Mouse (Mus musculus): ENCODE data around the gene Ywhab. TPM values are rescaled to one million over a fixed set of nuclear protein-coding genes. Genes with fewer than 3 reads are reported as not detected.

Ywhab gene
- polyA plus RNA-seq, 1 experiment from 2014 or later = 455 TPM

GRCm38 (mm10) chr2:164010944-164011343, 16.2 kb downstream of the Ywhab start:
- H3K27me3 ChIP-seq = no peaks in the 10 kb centered on the region
- H3K4me2 ChIP-seq = no peak overlapping the region
- 93% methylated on average over 3 of the region's 3 CpGs for WGBS
- H3K27ac ChIP-seq (replicated peaks) = no peak overlapping the region
- no peak overlapping the region for H3K4me3 ChIP-seq
- H3K9ac ChIP-seq = no peak overlapping the region
- no peaks in the 10 kb centered on the region for H3K9me3 ChIP-seq
- no peak for ATAC-seq (ENCODE audit: low read depth)
- H3K4me1 ChIP-seq (replicated peaks) = peaks cover 23% of the 10 kb centered on the region; the same call in 1 of the 2 replicates
- peaks cover 48% of the 10 kb centered on the region for H3K36me3 ChIP-seq

GRCm38 (mm10) chr2:164015304-164015703, 20.5 kb downstream of the Ywhab start:
- Histone ChIP-seq H3K36me3 (peaks cover 88% of the 10 kb centered on the region), H3K4me1 (replicated peaks) (no peaks in the 10 kb centered on the region), H3K4me2 (no peak overlapping the region), H3K27me3 (no peaks in the 10 kb centered on the region), H3K9me3 (no peaks in the 10 kb centered on the region), H3K27ac (replicated peaks) (no peak overlapping the region), H3K4me3 (no peak overlapping the region), H3K9ac (no peak overlapping the region)
- ATAC-seq (ENCODE audit: low read depth) = no peak
- 91% methylated on average over 16 of the region's 16 CpGs for WGBS

DNA sequence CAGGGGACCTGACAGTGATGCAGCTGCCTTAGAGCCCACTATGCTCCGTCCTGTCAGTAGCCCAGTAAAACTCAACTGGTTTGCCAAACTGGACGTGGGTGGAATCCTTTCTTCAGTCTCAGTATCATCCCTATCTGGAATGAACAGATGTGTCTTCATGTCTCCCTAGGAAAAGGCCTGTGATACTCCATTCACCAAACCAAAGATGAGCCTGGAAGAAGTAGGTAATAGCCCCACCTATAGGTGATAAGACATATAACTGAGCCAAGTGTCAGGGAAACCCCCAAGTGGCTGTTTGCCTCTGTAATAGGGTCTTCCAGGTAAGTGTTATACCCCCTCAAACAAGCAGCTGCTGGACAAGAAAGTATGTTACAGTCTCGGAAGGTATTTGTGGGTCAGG, 24.1 kb downstream of the Ywhab start:
- H3K4me1 ChIP-seq (replicated peaks) = no peaks in the 10 kb centered on the region
- peaks cover 61% of the 10 kb centered on the region for H3K36me3 ChIP-seq
- WGBS = 89% methylated on average over 3 of the region's 3 CpGs

DNA sequence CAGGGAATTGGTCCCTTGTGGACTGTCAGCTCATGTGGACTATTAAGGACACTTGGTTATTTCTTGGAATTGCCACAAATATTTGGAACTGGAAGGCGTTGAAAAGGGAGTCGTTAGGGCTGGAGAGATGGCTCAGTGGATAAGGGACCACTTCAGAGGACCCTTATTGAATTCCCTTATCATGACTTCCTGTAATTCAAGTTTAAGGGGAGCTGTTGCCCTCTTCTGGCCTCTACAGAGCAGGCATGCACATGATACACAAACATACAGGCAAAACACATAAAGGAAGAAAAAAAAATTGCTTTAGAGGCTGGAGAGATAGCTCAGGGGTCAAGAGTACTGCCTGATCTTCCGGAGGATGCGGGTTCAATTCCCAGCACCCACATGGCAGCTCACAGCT, 25.2 kb downstream of the Ywhab start:
- no peak overlapping the region for H3K4me2 ChIP-seq
- H3K4me1 ChIP-seq (replicated peaks) = no peaks in the 10 kb centered on the region
- H3K9ac ChIP-seq = no peak overlapping the region
- 89% methylated on average over 4 of the region's 4 CpGs for WGBS
- no peak for ATAC-seq (ENCODE audit: low read depth)
- no peaks in the 10 kb centered on the region for H3K27me3 ChIP-seq
- no peak overlapping the region for H3K27ac ChIP-seq (replicated peaks)
- H3K4me3 ChIP-seq = no peak overlapping the region
- peaks cover 51% of the 10 kb centered on the region for H3K36me3 ChIP-seq
- no peaks in the 10 kb centered on the region for H3K9me3 ChIP-seq

More for the DNA sequence above, 24.1 kb downstream of the Ywhab start:
- no peak overlapping the region for H3K9ac ChIP-seq
- H3K4me2 ChIP-seq = no peak overlapping the region
- H3K27ac ChIP-seq (replicated peaks) = no peak overlapping the region
- ATAC-seq (ENCODE audit: low read depth) = no peak
- H3K27me3 ChIP-seq = no peaks in the 10 kb centered on the region
- H3K4me3 ChIP-seq = no peak overlapping the region
- no peaks in the 10 kb centered on the region for H3K9me3 ChIP-seq

GRCm38 (mm10) chr2:164022104-164022503, 27.3 kb downstream of the Ywhab start:
- WGBS = 56% methylated on average over 2 of the region's 2 CpGs
- ATAC-seq (ENCODE audit: low read depth) = no peak
- H3K4me3 ChIP-seq = no peak overlapping the region

GRCm38 (mm10) chr2:164025150-164025549, 30.4 kb downstream of the Ywhab start, which contains the start of gene Pabpc1l:
Gene Pabpc1l, plus strand, starts transcription at chr2:164025450.
- WGBS = 88% methylated on average over 16 of the region's 16 CpGs
- H3K27ac ChIP-seq (replicated peaks) = no peak within 1 kb of the TSS
- no peak for ATAC-seq (ENCODE audit: low read depth)
- no peak within 1 kb of the TSS for H3K4me3 ChIP-seq
- H3K9ac ChIP-seq = no peak within 1 kb of the TSS
- H3K4me2 ChIP-seq = no peak within 1 kb of the TSS
- 0 out of 2 replicates have a peak, but pooled peaks cover 2% of the 10 kb centered on the region for H3K36me3 ChIP-seq
- no peaks in the 10 kb centered on the region for H3K27me3 ChIP-seq
- no peaks in the 10 kb centered on the region for H3K4me1 ChIP-seq (replicated peaks)
- H3K9me3 ChIP-seq = no peaks in the 10 kb centered on the region

More at GRCm38 (mm10) chr2:164022104-164022503, 27.3 kb downstream of the Ywhab start:
- no peak overlapping the region for H3K27ac ChIP-seq (replicated peaks)
- H3K4me2 ChIP-seq = no peak overlapping the region
- H3K36me3 ChIP-seq = peaks cover 29% of the 10 kb centered on the region
- no peaks in the 10 kb centered on the region for H3K27me3 ChIP-seq
- H3K4me1 ChIP-seq (replicated peaks) = no peaks in the 10 kb centered on the region
- no peak overlapping the region for H3K9ac ChIP-seq
- H3K9me3 ChIP-seq = no peaks in the 10 kb centered on the region

DNA sequence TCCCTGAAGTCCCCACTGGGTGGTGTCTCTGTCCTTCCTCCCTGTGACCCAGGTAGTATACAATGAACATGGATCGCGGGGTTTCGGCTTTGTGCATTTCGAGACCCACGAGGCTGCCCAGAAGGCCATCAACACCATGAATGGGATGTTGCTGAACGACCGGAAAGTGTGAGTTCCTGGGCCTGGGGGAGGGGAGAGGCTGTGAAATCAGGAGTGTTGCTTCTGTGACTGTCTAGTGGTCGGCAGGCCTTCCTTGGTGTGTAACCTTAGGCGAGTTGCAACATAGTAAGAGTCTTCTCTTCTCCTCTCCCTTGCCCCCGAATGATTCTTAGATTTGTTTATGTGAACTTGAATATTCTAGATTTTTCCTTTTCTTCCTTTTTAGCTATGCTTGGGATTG, 36.4 kb downstream of the Ywhab start:
- H3K36me3 ChIP-seq = no peaks in the 10 kb centered on the region
- no peak overlapping the region for H3K27ac ChIP-seq (replicated peaks)
- WGBS = 69% methylated on average over 10 of the region's 10 CpGs
- ATAC-seq (ENCODE audit: low read depth) = no peak
- H3K4me3 ChIP-seq = no peak overlapping the region
- H3K27me3 ChIP-seq = no peaks in the 10 kb centered on the region
- no peaks in the 10 kb centered on the region for H3K9me3 ChIP-seq
- no peak overlapping the region for H3K9ac ChIP-seq
- no peaks in the 10 kb centered on the region for H3K4me1 ChIP-seq (replicated peaks)
- H3K4me2 ChIP-seq = no peak overlapping the region

- WGBS = 95% methylated on average over 3 of the region's 3 CpGs
These were observed 38.2 kb downstream of the Ywhab start for GRCm38 (mm10) chr2:164032973-164033372.

DNA sequence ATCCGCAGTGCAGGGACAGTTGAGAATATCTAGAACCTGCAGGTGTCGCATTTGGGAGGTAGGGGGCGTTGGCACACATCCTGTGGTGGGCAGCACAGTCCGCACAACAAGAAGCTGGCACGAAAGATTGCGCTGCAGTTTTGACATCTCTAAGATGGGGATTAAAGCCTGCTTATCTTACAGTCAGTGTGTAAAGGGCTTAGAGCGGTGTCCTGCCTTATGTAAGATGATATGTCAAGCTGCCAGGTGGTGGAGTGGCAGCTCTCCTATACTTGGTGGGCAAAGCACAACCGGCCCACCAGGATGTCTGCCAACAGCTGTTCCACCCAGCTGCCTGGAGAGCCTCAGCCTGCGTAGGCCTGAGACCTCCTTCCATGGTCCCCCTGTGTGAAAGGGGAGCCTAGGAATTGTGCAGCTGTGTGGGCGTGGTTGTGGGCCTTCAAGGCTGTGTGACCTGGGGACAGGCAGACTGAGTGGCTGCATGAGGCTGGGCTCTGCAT, 41.8 kb downstream of the Ywhab start:
- H3K4me1 ChIP-seq (replicated peaks) = no peaks in the 10 kb centered on the region
- no peak overlapping the region for H3K4me3 ChIP-seq
- H3K4me2 ChIP-seq = no peak overlapping the region
- no peaks in the 10 kb centered on the region for H3K27me3 ChIP-seq
- H3K9me3 ChIP-seq = no peaks in the 10 kb centered on the region
- no peak overlapping the region for H3K9ac ChIP-seq
- no peak overlapping the region for H3K27ac ChIP-seq (replicated peaks)
- ATAC-seq (ENCODE audit: low read depth) = no peak
- WGBS = 61% methylated on average over 10 of the region's 10 CpGs
- H3K36me3 ChIP-seq = no peaks in the 10 kb centered on the region

More at GRCm38 (mm10) chr2:164032973-164033372, 38.2 kb downstream of the Ywhab start:
- Histone ChIP-seq H3K27me3 (no peaks in the 10 kb centered on the region), H3K4me1 (replicated peaks) (no peaks in the 10 kb centered on the region), H3K9me3 (no peaks in the 10 kb centered on the region), H3K27ac (replicated peaks) (no peak overlapping the region), H3K36me3 (no peaks in the 10 kb centered on the region), H3K9ac (no peak overlapping the region), H3K4me3 (no peak overlapping the region), H3K4me2 (no peak overlapping the region)
- ATAC-seq (ENCODE audit: low read depth) = no peak

DNA sequence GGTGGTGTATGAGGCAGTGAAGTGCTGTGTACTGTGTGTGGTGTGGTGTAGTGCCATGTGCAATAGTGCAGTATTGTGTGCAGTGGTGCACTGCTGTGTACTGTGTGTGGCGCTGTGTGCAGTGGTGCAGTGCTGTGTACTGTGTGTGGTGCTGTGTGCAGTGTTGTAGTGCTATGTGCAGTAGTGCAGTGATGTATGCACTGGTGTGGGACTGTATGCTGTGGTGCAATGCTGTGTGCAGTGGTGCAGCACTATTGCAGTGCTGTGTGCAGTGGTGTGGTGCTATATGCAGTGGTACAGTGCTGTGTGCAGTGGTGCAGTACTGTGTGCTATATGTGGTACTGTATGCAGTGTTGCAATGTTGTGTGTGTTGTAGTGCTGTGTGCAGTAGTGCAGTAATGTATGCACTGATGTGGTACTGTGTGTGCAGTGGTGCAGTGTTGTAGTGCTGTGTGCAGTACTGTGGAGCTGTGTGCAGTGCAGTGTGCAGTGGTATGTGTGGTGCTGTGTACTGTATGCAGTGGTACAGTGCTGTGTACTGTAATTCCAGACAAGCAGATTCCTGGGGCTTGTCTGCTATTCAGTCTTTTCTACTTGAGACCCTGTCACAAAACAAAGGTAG, 43.8 kb downstream of the Ywhab start:
- H3K4me1 ChIP-seq (replicated peaks) = no peaks in the 10 kb centered on the region
- H3K9me3 ChIP-seq = no peaks in the 10 kb centered on the region
- 93% methylated on average over 1 of the region's 1 CpGs for WGBS
- H3K27ac ChIP-seq (replicated peaks) = no peak overlapping the region
- no peak overlapping the region for H3K4me2 ChIP-seq
- peak; percentile 43; the same call in 1 of the 2 replicates for ATAC-seq (ENCODE audit: low read depth)
- H3K27me3 ChIP-seq = no peaks in the 10 kb centered on the region
- H3K36me3 ChIP-seq = no peaks in the 10 kb centered on the region
- no peak overlapping the region for H3K9ac ChIP-seq
- no peak overlapping the region for H3K4me3 ChIP-seq

DNA sequence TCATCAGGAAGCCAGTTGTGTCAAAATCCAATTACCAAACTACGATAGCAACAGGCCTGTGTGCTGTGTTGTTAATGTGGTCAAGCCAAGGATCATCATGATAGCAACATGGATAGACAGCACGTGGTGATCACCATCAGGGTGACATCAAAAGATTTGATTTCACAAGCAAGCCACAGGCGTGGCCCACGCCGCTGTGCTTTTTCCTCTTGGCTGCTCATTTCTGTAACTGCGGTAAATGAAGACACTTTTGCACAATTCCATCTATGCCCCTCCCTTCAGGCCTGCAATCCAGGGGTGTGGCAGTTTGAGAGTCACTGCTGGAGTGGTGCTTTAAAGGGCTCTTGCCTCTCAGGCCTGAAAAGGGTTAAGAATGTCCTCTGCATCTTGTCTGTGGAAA, 46.2 kb downstream of the Ywhab start:
- WGBS = 91% methylated on average over 6 of the region's 6 CpGs
- H3K9ac ChIP-seq = no peak overlapping the region
- no peak for ATAC-seq (ENCODE audit: low read depth)
- H3K9me3 ChIP-seq = no peaks in the 10 kb centered on the region
- no peak overlapping the region for H3K4me3 ChIP-seq
- H3K36me3 ChIP-seq = no peaks in the 10 kb centered on the region
- H3K27ac ChIP-seq (replicated peaks) = no peak overlapping the region
- H3K4me2 ChIP-seq = no peak overlapping the region
- no peaks in the 10 kb centered on the region for H3K27me3 ChIP-seq
- H3K4me1 ChIP-seq (replicated peaks) = no peaks in the 10 kb centered on the region

DNA sequence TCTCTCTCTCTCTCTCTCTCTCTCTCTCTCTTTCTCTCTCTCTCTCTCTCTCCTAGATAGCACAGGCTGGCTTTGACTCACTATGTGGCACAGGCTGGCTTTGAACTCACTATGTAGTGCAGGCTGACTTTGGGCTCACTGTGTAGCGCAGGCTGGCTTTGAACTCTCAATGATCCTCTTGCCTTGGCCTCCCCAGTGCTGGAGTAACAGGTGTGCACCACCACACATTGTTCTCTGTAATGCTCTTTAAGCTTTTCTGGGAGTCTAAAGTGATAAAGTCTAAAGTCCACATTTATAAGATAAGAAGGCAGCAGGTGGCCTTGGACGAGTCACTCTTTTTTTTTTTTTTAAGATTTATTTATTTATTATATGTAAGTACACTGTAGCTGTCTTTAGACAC, 46.8 kb downstream of the Ywhab start:
- WGBS = 94% methylated on average over 2 of the region's 2 CpGs
- Histone ChIP-seq H3K9me3 (no peaks in the 10 kb centered on the region), H3K36me3 (no peaks in the 10 kb centered on the region), H3K4me3 (no peak overlapping the region), H3K4me2 (no peak overlapping the region), H3K4me1 (replicated peaks) (no peaks in the 10 kb centered on the region), H3K27me3 (no peaks in the 10 kb centered on the region), H3K27ac (replicated peaks) (no peak overlapping the region), H3K9ac (no peak overlapping the region)
- no peak for ATAC-seq (ENCODE audit: low read depth)

All from neural tube, embryonic 13.5 days (tissue).